Mouse (Mus musculus) mouse embryonic stem cell (cell line): ENCODE measurements at regions not wholly inside any gene's neighbourhood (a gene's known extent, or its start where the extent isn't known, plus 50 kb on each side); places are given as distances from the start of the nearest gene placed in this dataset.

Experiments used
- in situ Hi-C, 2 experiments: fragments of 300-500 bp; cut with MboI; formaldehyde crosslinking; loops; 1 replicate in 1 of 2; 3 replicates in 1 of 2; pipeline ENCODE4 v1.14.3; 2019 to 2020; ENCODE audit warnings: low sequenced_read_pairs in 2 of 2, low pct_unique_long_range_greater_than_20kb in 1 of 2, mixed read lengths in 1 of 2; ENCODE audit not compliant: unreplicated experiment in 1 of 2

- in situ Hi-C loops = no loop called here
Observed at GRCm38 (mm10) chr13:72691783-72692729, 63.4 kb downstream of the Irx2 start.

- in situ Hi-C loops = no loop called here
Observed at GRCm38 (mm10) chr13:72707469-72707868, 78.8 kb downstream of the Irx2 start.

- in situ Hi-C loops = no loop called here
Observed at GRCm38 (mm10) chr13:72708728-72709127, 80.1 kb downstream of the Irx2 start.

- in situ Hi-C loops = no loop called here
Observed at GRCm38 (mm10) chr13:72710051-72710450, 81.4 kb downstream of the Irx2 start.

- in situ Hi-C loops = no loop called here
Observed at GRCm38 (mm10) chr13:72711136-72711535, 82.5 kb downstream of the Irx2 start.

- in situ Hi-C loops = no loop called here
Observed at GRCm38 (mm10) chr13:72711842-72712330, 83.3 kb downstream of the Irx2 start.

- in situ Hi-C loops = no loop called here
Observed at GRCm38 (mm10) chr13:72714793-72715192, 86.2 kb downstream of the Irx2 start.

- in situ Hi-C loops = no loop called here
Observed at GRCm38 (mm10) chr13:72715959-72716680, 87.5 kb downstream of the Irx2 start.

- in situ Hi-C loops = no loop called here
Observed at GRCm38 (mm10) chr13:72727126-72727525, 98.5 kb downstream of the Irx2 start.

- in situ Hi-C loops = no loop called here
Observed at GRCm38 (mm10) chr13:72735916-72736315, 107.3 kb downstream of the Irx2 start.

- in situ Hi-C loops = no loop called here
Observed at GRCm38 (mm10) chr13:72736992-72737391, 108.4 kb downstream of the Irx2 start.

GRCm38 (mm10) chr13:72747187-72747586 is 118.6 kb downstream of the Irx2 start:
- in situ Hi-C loops = no loop called here

- in situ Hi-C loops = no loop called here
Observed at GRCm38 (mm10) chr13:72755036-72755435, 126.4 kb downstream of the Irx2 start.

GRCm38 (mm10) chr13:72762481-72762880 is 133.9 kb downstream of the Irx2 start:
- in situ Hi-C loops = no loop called here

- in situ Hi-C loops = no loop called here
Observed at GRCm38 (mm10) chr13:72763337-72763736, 134.7 kb downstream of the Irx2 start.

- in situ Hi-C loops = no loop called here
Observed at GRCm38 (mm10) chr13:72767306-72767705, 138.7 kb downstream of the Irx2 start.

GRCm38 (mm10) chr13:72769007-72769595 is 140.5 kb downstream of the Irx2 start:
- in situ Hi-C loops = no loop called here

- in situ Hi-C loops = no loop called here
Observed at GRCm38 (mm10) chr13:72783026-72783726, 154.6 kb downstream of the Irx2 start.

- in situ Hi-C loops = no loop called here
Observed at GRCm38 (mm10) chr13:72783727-72784070, 155.1 kb downstream of the Irx2 start.
